Mouse (Mus musculus) embryonic facial prominence, embryonic 10.5 days (tissue): Measurements from ENCODE around the gene Id3. TPM values are rescaled to one million over a fixed set of nuclear protein-coding genes. Genes with fewer than 3 reads are reported as not detected.

Source experiments
- DNase-seq: peaks from one replicate; pipeline ENCODE4 v3.0.0-alpha.2; 2017; ENCODE audit warnings: low spot score
- H3K27ac ChIP-seq: fragments of 300-500 bp; sonication (generic); replicated peaks from 2 replicates; pipeline ENCODE4 v1.5.1; 2016; ENCODE audit warnings: mild to moderate bottlenecking
- H3K27me3 ChIP-seq: fragments of 300-500 bp; sonication (generic); replicated peaks from 2 replicates; pipeline ENCODE4 v1.6.1; 2016; ENCODE audit warnings: low read depth, mild to moderate bottlenecking; ENCODE audit not compliant: poor library complexity, severe bottlenecking
- H3K36me3 ChIP-seq: fragments of 300-500 bp; sonication (generic); replicated peaks from 2 replicates; pipeline ENCODE4 v1.6.1; 2016; ENCODE audit warnings: mild to moderate bottlenecking, moderate library complexity
- H3K4me1 ChIP-seq: fragments of 300-500 bp; sonication (generic); 2 replicates; pipeline ENCODE4 v1.6.1; 2016
- H3K4me3 ChIP-seq: fragments of 300-500 bp; sonication (generic); 2 replicates; pipeline ENCODE4 v1.5.1; 2016; ENCODE audit warnings: mild to moderate bottlenecking, moderate library complexity
- H3K9me3 ChIP-seq: fragments of 300-500 bp; sonication (generic); 2 replicates; pipeline ENCODE4 v1.6.1; 2016; ENCODE audit warnings: mild to moderate bottlenecking
- WGBS: fragments of 180-500 bp; shearing (Covaris S2); methylation state at CpG from one replicate; pipeline ENCODE4 v1.1.7; 2016; 5-methylcytosine and 5-hydroxymethylcytosine counted together
- polyA plus RNA-seq: library from polyadenylated mRNA; unstranded; fragments of >200 nt; fragmentation: Nextera tagmentation; extraction: Ambion mirVana; gene quantifications from 2 replicates; pipeline ENCODE4 v1.2.1, GENCODE M21; 2016

The Id3 gene
- polyA plus RNA-seq, 1 experiment from 2014 or later = 593 TPM

- Histone ChIP-seq H3K9me3 (no peaks in the 10 kb centered on the region), H3K4me1 (peaks cover 39% of the 10 kb centered on the region), H3K27ac (no peak overlapping the region), H3K4me3 (no peak overlapping the region), H3K36me3 (no peaks in the 10 kb centered on the region), H3K27me3 (no peaks in the 10 kb centered on the region)
- 83% methylated on average over 10 of the region's 10 CpGs for WGBS
- no peak for DNase-seq
These were observed 33.1 kb upstream of the Id3 start for GRCm38 (mm10) chr4:136109941-136110900.

- Histone ChIP-seq H3K27ac (peak overlapping the region; percentile 10; the same call in 1 of the 2 replicates), H3K27me3 (no peaks in the 10 kb centered on the region), H3K9me3 (no peaks in the 10 kb centered on the region), H3K4me3 (no peak overlapping the region), H3K36me3 (no peaks in the 10 kb centered on the region), H3K4me1 (peaks cover 29% of the 10 kb centered on the region)
- DNase-seq = no peak
- WGBS = 66% methylated on average over 5 of the region's 5 CpGs
These were observed 31.0 kb upstream of the Id3 start for GRCm38 (mm10) chr4:136112344-136112743.

- Histone ChIP-seq H3K36me3 (no peaks in the 10 kb centered on the region), H3K9me3 (no peaks in the 10 kb centered on the region), H3K4me1 (peaks cover 42% of the 10 kb centered on the region), H3K27ac (peak overlapping the region; percentile 30; the same call in 1 of the 2 replicates), H3K27me3 (no peaks in the 10 kb centered on the region), H3K4me3 (no peak overlapping the region)
- 80% methylated on average over 5 of the region's 5 CpGs for WGBS
- DNase-seq = no peak
These were observed 28.6 kb upstream of the Id3 start for GRCm38 (mm10) chr4:136114747-136115146.

- Histone ChIP-seq H3K4me1 (peaks cover 48% of the 10 kb centered on the region), H3K4me3 (no peak overlapping the region), H3K27me3 (no peaks in the 10 kb centered on the region), H3K36me3 (no peaks in the 10 kb centered on the region), H3K9me3 (no peaks in the 10 kb centered on the region), H3K27ac (peak overlapping the region; percentile 4; the same call in 1 of the 2 replicates)
- DNase-seq = no peak
- WGBS = 67% methylated on average over 13 of the region's 13 CpGs
These were observed 26.3 kb upstream of the Id3 start for GRCm38 (mm10) chr4:136117022-136117421.

- 30% methylated on average over 16 of the region's 16 CpGs for WGBS
- peaks cover 39% of the 10 kb centered on the region for H3K4me1 ChIP-seq
- DNase-seq = peak; percentile 63
- H3K36me3 ChIP-seq = no peaks in the 10 kb centered on the region
- H3K4me3 ChIP-seq = peak overlapping the region; percentile 21; the same call in 1 of the 2 replicates
- no peaks in the 10 kb centered on the region for H3K27me3 ChIP-seq
- peak overlapping the region; percentile 41; the same call in 1 of the 2 replicates for H3K27ac ChIP-seq
- H3K9me3 ChIP-seq = no peaks in the 10 kb centered on the region
These were observed 23.3 kb upstream of the Id3 start for GRCm38 (mm10) chr4:136120041-136120440.

- Histone ChIP-seq H3K36me3 (no peaks in the 10 kb centered on the region), H3K27me3 (no peaks in the 10 kb centered on the region), H3K9me3 (no peaks in the 10 kb centered on the region), H3K4me3 (no peak overlapping the region), H3K4me1 (peaks cover 46% of the 10 kb centered on the region), H3K27ac (no peak overlapping the region)
- 91% methylated on average over 3 of the region's 3 CpGs for WGBS
- DNase-seq = no peak
These were observed 22.1 kb upstream of the Id3 start for GRCm38 (mm10) chr4:136121158-136121557.

GRCm38 (mm10) chr4:136121844-136122468, 21.3 kb upstream of the Id3 start:
- Histone ChIP-seq H3K36me3 (no peaks in the 10 kb centered on the region), H3K9me3 (no peaks in the 10 kb centered on the region), H3K27ac (no peak overlapping the region), H3K4me3 (no peak overlapping the region), H3K4me1 (peaks cover 46% of the 10 kb centered on the region), H3K27me3 (no peaks in the 10 kb centered on the region)
- 81% methylated on average over 7 of the region's 7 CpGs for WGBS
- no peak for DNase-seq

- WGBS = 70% methylated on average over 8 of the region's 8 CpGs
- 0 out of 2 replicates have a peak overlapping the region, but pooled peaks have one; percentile 35 for H3K27ac ChIP-seq
- peaks cover 47% of the 10 kb centered on the region for H3K4me1 ChIP-seq
- no peak for DNase-seq
- H3K27me3 ChIP-seq = no peaks in the 10 kb centered on the region
- H3K4me3 ChIP-seq = no peak overlapping the region
- H3K9me3 ChIP-seq = no peaks in the 10 kb centered on the region
- H3K36me3 ChIP-seq = no peaks in the 10 kb centered on the region
These were observed 20.0 kb upstream of the Id3 start for GRCm38 (mm10) chr4:136123111-136123791.

- Histone ChIP-seq H3K4me3 (no peak overlapping the region), H3K27ac (0 out of 2 replicates have a peak overlapping the region, but pooled peaks have one; percentile 35), H3K4me1 (peaks cover 42% of the 10 kb centered on the region), H3K9me3 (no peaks in the 10 kb centered on the region), H3K36me3 (no peaks in the 10 kb centered on the region), H3K27me3 (no peaks in the 10 kb centered on the region)
- DNase-seq = no peak
- 88% methylated on average over 3 of the region's 3 CpGs for WGBS
These were observed 19.5 kb upstream of the Id3 start for GRCm38 (mm10) chr4:136123792-136124161.

GRCm38 (mm10) chr4:136124581-136124980, 18.7 kb upstream of the Id3 start:
- Histone ChIP-seq H3K36me3 (no peaks in the 10 kb centered on the region), H3K9me3 (no peaks in the 10 kb centered on the region), H3K27ac (0 out of 2 replicates have a peak overlapping the region, but pooled peaks have one; percentile 44), H3K4me1 (peaks cover 34% of the 10 kb centered on the region), H3K27me3 (no peaks in the 10 kb centered on the region), H3K4me3 (no peak overlapping the region)
- DNase-seq = no peak
- 98% methylated on average over 4 of the region's 4 CpGs for WGBS

- no peaks in the 10 kb centered on the region for H3K9me3 ChIP-seq
These were observed 17.8 kb upstream of the Id3 start for GRCm38 (mm10) chr4:136125458-136125857.

GRCm38 (mm10) chr4:136126019-136126418, 17.3 kb upstream of the Id3 start:
- H3K27ac ChIP-seq = peak overlapping the region; percentile 41
- 72% methylated on average over 5 of the region's 5 CpGs for WGBS
- no peaks in the 10 kb centered on the region for H3K9me3 ChIP-seq
- H3K36me3 ChIP-seq = no peaks in the 10 kb centered on the region
- H3K4me3 ChIP-seq = no peak overlapping the region
- H3K4me1 ChIP-seq = peaks cover 22% of the 10 kb centered on the region
- DNase-seq = no peak
- H3K27me3 ChIP-seq = no peaks in the 10 kb centered on the region

More at GRCm38 (mm10) chr4:136125458-136125857, 17.8 kb upstream of the Id3 start:
- peaks cover 25% of the 10 kb centered on the region for H3K4me1 ChIP-seq
- 90% methylated on average over 11 of the region's 11 CpGs for WGBS
- H3K27me3 ChIP-seq = no peaks in the 10 kb centered on the region
- H3K36me3 ChIP-seq = no peaks in the 10 kb centered on the region
- DNase-seq = no peak
- no peak overlapping the region for H3K4me3 ChIP-seq
- no peak overlapping the region for H3K27ac ChIP-seq
